1 mouse cellular context compared by ENCODE assay signal in the genomic region with DNA sequence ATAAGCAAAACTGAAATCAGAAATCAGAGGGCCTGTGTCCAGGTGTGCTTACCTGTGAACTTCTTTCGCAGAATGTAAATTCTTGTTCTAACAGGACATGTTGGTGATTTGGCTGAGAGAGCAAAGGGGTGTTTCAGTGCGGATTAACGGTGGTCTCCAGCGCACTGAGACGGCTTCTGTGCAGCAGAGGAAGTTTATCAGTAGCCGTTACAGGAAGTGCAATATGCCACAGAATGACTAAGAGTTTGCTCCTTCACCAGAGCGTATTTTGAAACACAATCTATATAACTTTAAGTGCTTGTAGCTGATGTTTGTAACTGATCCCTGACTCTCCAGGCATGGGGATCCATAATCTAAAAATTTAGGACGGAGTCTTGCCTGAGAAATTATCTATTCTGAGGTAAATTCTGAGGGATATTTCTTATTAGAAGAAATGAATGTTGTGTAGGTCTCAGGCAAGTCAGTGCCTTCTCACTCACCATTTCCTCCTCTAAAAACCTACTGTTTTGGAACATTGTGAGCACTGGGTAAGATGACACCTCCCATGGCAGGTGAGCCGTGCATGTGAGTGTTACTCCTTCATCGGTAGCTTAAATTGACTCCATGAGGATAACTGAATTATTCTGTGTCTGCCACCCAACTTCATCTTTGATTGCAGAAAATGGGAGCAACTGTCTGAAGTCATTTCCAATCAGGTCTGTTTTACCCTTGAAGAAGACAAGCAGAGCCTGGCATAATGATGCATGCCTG.
TF ChIP-seq lines count a peak whose summit lies in the region.

A gene (minus strand): TSS at position 203 of the 750 bp plus-strand sequence.

TF ChIP-seq in MEL, 35 proteins besides CTCF, POLR2A, EP300 and RAD21 (continued from another document):
- TF ChIP-seq UBTF (IDR thresholded peaks at IDR 0.05; ENCODE audit: borderline replicate concordance, insufficient read depth, low read depth, low read length) (no peak), MAZ (IDR thresholded peaks at IDR 0.05; ENCODE audit: low read depth, low read length) (no peak), TCF12 (IDR thresholded peaks at IDR 0.05; ENCODE audit: low read depth, low read length) (peak; percentile 81), USF1 (IDR thresholded peaks at IDR 0.05; ENCODE audit: low read depth, low read length) (no peak), POLR2AphosphoS5 (IDR thresholded peaks at IDR 0.05; ENCODE audit: borderline replicate concordance, low read depth, low read length) (peak; percentile 62; the same call in 1 of the 2 replicates), SIN3A (IDR thresholded peaks at IDR 0.05; ENCODE audit: low read length) (peak; percentile 91), MAFK (IDR thresholded peaks at IDR 0.05; ENCODE audit: borderline replicate concordance, low read depth, low read length) (0 out of 2 replicates have a peak, but pooled peaks have one; percentile 27), NELFE (IDR thresholded peaks at IDR 0.05; ENCODE audit: low read depth, low read length) (peak; percentile 94), TBP (IDR thresholded peaks at IDR 0.05; ENCODE audit: low read depth, low read length) (peak; percentile 97), BHLHE40 (IDR thresholded peaks at IDR 0.05; ENCODE audit: borderline replicate concordance, low read depth, low read length) (no peak), ZNF384 (IDR thresholded peaks at IDR 0.05; ENCODE audit: low read depth, low read length) (0 out of 2 replicates have a peak, but pooled peaks have one; percentile 42), ZC3H11A (IDR thresholded peaks at IDR 0.05; ENCODE audit: low read depth, low read length) (no peak), ETS1 (IDR thresholded peaks at IDR 0.05; ENCODE audit: low read depth, low read length) (peak; percentile 86), CHD1 (IDR thresholded peaks at IDR 0.05; ENCODE audit: low read depth, low read length) (peak; percentile 23; the same call in 1 of the 2 replicates), KAT2A (conservative IDR thresholded peaks at IDR 0.05; ENCODE audit: low read depth, low read length) (no peak), MYC (IDR thresholded peaks at IDR 0.05; ENCODE audit: low read depth, low read length) (no peak), MXI1 (IDR thresholded peaks at IDR 0.05; ENCODE audit: low read depth, low read length) (peak; percentile 34), ZMIZ1 (IDR thresholded peaks at IDR 0.05; ENCODE audit: low read depth, low read length) (peak; percentile 94)
TF ChIP-seq in MEL: peak in this region for 19.
